Mouse (Mus musculus) right cerebral cortex, postnatal 4 days (tissue): Measurements from ENCODE around the gene Tcf21.

Source experiments
- DNase-seq: peaks from one replicate; pipeline ENCODE4 v3.0.0-alpha.2; 2022

Gene Tcf21

DNA sequence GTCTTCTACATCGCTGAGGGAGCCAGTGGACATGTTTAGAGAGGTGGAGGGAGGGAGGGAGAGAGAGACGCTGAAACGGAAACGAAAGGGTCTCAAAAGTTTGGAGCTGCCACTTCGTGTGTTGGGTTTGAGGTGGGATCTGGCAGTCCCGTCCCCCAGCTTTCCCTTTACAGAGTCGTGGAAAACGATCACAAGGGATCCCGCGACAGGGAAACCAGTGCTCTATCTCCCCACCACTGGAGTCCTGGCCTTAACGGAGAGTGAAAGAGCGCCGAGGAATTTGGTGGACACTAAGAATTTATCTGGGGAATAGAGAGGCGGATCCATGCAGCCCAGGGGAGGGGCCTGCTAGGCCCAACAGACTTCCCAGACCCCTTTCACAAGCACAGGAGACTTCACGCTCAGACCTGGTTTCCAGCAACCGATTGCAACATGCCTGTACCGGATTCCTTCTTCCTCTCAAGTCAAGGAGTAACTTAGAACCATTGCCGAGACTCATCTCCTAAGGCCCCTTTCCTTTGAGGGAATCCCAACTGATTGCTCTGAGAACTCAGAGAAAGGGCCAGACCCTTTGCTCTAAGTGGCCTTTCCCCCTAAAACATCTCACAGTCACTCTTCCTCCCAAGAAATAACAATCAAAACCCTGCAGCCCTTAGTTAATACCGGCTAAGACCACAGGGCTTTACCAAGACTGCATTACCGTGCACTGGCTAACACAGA is at the start of gene Tcf21:
Gene Tcf21 (minus strand): TSS at position 304 of the 720 bp plus-strand sequence.
- DNase-seq = no peak

GRCm38 (mm10) chr10:22868386-22868918 is 48.5 kb upstream of the Tcf21 start:
- DNase-seq = no peak

GRCm38 (mm10) chr10:22867210-22867609 is 47.2 kb upstream of the Tcf21 start:
- no peak for DNase-seq

- no peak for DNase-seq
These were observed 38.1 kb upstream of the Tcf21 start for GRCm38 (mm10) chr10:22858111-22858510.

GRCm38 (mm10) chr10:22854330-22854729 is 34.4 kb upstream of the Tcf21 start:
- no peak for DNase-seq

GRCm38 (mm10) chr10:22845351-22845750 is 25.4 kb upstream of the Tcf21 start:
- no peak for DNase-seq

- DNase-seq = no peak
These were observed 24.8 kb upstream of the Tcf21 start for GRCm38 (mm10) chr10:22844731-22845130.

GRCm38 (mm10) chr10:22843440-22844361 is 23.7 kb upstream of the Tcf21 start:
- DNase-seq = no peak

DNA sequence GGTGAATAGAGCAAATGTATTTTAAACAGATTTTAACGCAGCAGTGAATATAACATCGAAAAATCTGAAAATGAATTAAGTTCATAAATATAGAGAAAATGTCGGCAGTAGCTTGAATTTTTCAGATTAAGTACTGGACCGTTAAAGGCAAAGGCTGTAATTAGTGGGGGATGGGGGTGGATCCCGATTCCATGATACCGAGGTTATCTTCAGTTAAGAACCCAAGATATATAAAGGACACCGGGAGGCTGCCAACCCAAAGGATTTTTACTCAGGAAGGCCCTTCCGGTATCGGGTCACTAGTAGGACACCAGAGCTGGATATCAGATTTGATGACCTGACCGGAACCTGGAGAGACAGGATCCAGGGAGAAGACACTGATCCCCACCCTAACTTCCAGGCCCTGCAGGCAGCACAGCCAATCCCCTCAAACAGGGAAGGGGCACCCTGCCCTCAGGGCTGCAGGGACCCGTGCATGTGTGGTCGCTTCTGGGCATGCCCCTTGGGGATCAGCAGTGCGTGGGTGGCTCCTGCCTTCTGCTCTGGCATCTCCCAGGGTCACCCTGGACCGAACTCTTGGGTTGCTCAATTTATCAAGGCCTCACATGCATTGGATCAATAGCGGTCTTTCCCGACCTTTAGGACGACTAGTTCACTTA is 22.9 kb upstream of the Tcf21 start:
- no peak for DNase-seq

- DNase-seq = no peak
These were observed 22.1 kb upstream of the Tcf21 start for GRCm38 (mm10) chr10:22842113-22842512.

GRCm38 (mm10) chr10:22826244-22826643 is 6.3 kb upstream of the Tcf21 start:
- DNase-seq = no peak

- DNase-seq = no peak
These were observed 2.9 kb upstream of the Tcf21 start for GRCm38 (mm10) chr10:22822896-22823295.

DNA sequence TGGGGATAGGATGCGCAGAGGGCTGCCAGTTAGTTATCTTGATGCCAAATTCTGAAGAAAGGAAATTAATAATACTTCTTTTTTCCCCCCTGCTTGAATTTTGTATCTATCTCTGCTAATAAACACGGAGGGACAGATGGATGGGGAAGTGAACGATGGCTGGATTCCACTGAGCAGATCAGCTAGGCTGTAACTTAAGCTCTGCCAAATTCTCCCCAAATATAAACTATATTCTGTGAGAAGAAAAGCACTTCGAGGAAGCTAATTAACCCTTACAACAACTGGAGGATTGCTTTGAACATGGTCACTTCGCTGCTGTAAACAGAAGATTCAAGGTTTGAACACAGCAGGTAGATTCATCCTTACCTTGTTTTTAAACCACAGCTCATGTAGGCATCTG is 2.5 kb upstream of the Tcf21 start:
- no peak for DNase-seq

- no peak for DNase-seq
These were observed 1.7 kb upstream of the Tcf21 start for GRCm38 (mm10) chr10:22821709-22822108.

DNA sequence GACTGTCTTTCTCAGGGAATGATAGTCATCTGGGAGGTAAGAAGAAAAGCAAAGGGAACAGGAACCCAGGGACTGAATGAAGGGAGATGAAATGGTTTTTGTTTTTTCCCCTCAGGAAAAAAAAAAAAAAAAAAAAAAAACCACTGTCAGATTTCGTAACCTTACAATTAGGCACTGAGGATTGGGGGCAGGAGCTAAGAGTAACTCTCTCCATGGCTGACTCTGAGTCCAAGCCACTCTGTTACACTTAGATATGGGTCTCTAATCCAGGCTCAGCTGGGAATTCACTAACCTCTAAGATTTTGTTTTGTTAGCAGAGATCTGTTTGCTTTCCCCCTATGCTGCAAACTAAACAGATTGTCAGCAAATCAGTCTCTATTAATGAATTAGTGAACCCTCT is 1.3 kb upstream of the Tcf21 start:
- DNase-seq = no peak

DNA sequence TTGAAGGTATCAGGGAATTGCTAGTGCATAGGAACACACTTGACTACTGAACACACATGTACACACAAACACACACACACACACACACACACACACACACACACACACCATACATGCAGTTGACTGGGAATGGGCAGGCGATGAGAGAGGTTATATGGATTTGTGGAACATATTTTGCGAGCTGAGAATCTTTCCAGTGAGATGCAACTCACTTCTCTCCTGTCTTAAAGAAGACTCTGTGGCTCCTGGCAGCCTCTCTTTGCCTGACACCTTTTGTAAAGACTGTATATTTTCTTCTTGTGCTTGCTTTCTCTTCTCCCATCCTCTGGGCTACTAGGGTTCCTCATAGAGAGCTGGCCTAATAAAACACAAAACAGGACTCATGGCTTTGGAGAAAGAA is 867 bp upstream of the Tcf21 start:
- DNase-seq = no peak

DNA sequence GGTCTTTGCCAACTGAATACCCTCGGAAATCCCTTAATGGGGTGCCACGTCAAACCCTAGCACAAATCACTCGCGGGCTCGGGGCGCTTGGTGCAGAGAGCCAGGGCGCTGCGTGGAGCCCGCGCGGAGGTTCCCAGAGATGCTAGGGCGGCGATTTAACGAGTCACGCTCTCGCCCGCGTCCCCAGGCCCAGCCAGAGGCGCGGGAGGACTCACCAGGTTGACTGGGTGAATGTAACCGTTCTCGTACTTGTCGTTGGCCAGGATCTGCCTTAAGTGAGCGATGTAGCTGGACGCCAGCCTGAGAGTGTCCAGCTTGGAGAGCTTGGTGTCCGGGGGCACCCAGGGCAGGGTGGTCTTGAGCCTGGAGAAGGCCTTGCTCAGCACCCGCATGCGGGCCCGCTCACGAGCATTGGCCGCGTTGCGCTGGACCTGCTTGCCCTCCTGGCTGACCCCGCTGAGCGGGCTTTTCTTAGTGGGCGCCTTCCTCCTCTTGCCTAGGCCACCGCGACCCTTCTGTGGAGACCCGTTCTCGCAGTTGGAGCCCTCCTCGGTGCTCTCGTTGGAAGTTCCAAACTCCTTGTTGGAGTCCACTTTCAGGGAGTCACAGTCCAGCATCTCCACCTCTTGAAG is 619 bp downstream of the Tcf21 start:
- no peak for DNase-seq

DNA sequence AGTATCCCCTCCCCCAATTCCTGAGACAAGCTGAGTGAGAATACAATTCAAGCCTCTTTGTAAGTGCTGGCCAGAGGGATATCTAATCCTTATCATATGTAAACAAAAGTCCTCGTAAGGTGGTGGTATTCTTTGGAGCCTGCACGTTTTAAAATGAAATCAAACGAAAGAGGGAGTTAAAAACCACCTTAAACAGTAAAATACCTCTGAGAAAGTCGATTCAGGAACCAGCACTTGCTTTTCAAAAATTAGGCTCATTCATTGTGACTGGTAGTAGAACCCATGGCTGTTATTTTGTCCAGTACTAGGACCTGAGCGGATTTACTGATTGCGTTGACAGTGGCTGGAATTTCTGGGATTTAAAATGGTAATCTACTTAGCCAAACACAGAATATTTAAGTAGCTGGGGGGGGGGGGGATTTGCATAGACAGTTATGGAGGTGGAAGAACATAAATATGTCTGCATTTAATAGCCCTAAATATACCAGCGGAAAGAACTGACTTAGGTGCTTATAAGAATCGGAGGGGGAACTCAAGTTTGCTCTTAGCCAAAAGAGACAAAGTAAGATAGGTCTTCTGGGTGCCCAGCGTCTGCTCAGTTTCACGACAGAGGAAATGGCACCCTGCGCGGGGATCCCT is 1.3 kb downstream of the Tcf21 start:
- DNase-seq = no peak

- DNase-seq = no peak
These were observed 2.0 kb downstream of the Tcf21 start for GRCm38 (mm10) chr10:22817976-22818375.

DNA sequence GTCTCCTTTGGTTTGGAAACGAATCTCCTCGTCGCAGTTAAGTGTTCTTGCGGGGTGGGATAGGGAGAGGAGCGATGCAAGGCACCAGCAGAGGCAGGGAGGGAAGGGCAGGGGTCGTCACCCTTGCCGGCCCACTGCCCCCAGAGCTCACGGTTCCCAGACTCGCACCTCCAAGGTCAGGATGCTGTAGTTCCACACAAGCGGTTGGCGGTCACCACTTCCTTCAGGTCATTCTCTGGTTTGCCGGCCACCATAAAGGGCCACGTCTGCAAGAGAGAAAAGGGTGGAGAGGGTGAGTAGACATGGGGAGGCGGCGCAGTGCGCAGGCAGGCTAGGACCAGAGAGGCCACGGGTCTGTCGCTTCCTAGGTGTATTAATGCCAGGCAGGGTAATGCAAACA is 2.4 kb downstream of the Tcf21 start:
- DNase-seq = no peak

DNA sequence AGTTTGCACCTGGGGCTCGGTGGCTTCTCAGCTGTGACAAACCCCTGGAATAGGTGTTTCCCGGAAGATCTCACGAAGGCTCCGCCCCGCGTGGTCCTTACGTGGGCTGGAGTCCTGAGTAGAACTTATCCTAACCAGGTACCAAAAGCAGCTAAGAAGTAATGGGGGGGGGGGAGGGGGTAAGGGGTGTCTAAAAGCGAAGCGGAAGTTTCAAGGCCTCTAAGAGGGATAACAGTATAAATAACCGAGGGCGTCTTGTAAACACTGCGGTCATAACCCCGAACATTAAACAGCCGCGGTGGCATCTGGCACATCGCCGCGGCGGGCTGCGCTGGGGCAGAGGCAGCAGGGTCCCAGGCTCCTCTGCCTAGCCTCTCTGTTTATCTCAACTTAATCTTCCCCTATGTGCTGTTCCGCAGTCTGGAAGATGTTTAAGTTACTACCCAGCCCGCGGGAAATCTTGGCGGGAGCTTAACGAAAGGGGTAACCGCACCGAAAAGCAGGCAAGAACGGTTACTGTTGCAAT is 3.7 kb downstream of the Tcf21 start:
- DNase-seq = no peak
